Mouse (Mus musculus) E14TG2a.4 (cell line): Measurements from ENCODE around the gene Wwc2.

Experiments used
- CTCF ChIP-seq: conservative IDR thresholded peaks from 2 replicates; pipeline ENCODE4 v1.5.1; 2014; ENCODE audit warnings: low read length
- NANOG ChIP-seq: IDR thresholded peaks from 2 replicates; pipeline ENCODE4 v1.6.1; 2014; ENCODE audit warnings: borderline replicate concordance, low read length, mixed read lengths
- POU5F1 ChIP-seq: IDR thresholded peaks from 2 replicates; pipeline ENCODE4 v1.6.1; 2014; ENCODE audit warnings: low read length, borderline replicate concordance

GRCm38 (mm10) chr8:47810666-47811015, 180.1 kb downstream of the Wwc2 start:
- TF ChIP-seq NANOG (no peak), CTCF (peak; percentile 64), POU5F1 (no peak)
